Mouse (Mus musculus) MEL-GATA-1-ER (cell line): ENCODE results near the gene Gm20605.

Experiments
- DNase-seq: peaks from one replicate; pipeline ENCODE4 v3.0.0-alpha.2; 2012; ENCODE audit warnings: low read depth; ENCODE audit errors: extremely low read depth

Gm20605 gene

GRCm38 (mm10) chr5:137686127-137686790 is 57.3 kb downstream of the Gm20605 start:
- peak; percentile 98 for DNase-seq

- DNase-seq, result no peak
Observed at GRCm38 (mm10) chr5:137689974-137690373, 61.0 kb downstream of the Gm20605 start.

- DNase-seq, result no peak
Observed at GRCm38 (mm10) chr5:137690531-137690930, 61.6 kb downstream of the Gm20605 start.

- no peak for DNase-seq
Observed at GRCm38 (mm10) chr5:137691881-137692280, 62.9 kb downstream of the Gm20605 start.
